Mouse (Mus musculus): ENCODE data around the gene Zfp36l1. TPM values are rescaled to one million over a fixed set of nuclear protein-coding genes. Genes with fewer than 3 reads are reported as not detected.

Gene Zfp36l1
- polyA plus RNA-seq, 1 experiment = 219 TPM

GRCm38 (mm10) chr12:80062410-80063401, 50.1 kb downstream of the Zfp36l1 start:
- no peaks in the 10 kb centered on the region for H3K27me3 ChIP-seq (replicated peaks)
- H3K9me3 ChIP-seq = no peaks in the 10 kb centered on the region
- TF ChIP-seq FLI1 (IDR thresholded peaks at IDR 0.05; ENCODE audit: low read length) (no peak), GATA1 (IDR thresholded peaks at IDR 0.05; ENCODE audit: borderline replicate concordance, low read length) (no peak)
- H3K4me1 ChIP-seq = peaks cover 58% of the 10 kb centered on the region
- no peak overlapping the region for H3K4me3 ChIP-seq (replicated peaks)
- no peaks in the 10 kb centered on the region for H3K36me3 ChIP-seq (replicated peaks; ENCODE audit: low read length)

DNA sequence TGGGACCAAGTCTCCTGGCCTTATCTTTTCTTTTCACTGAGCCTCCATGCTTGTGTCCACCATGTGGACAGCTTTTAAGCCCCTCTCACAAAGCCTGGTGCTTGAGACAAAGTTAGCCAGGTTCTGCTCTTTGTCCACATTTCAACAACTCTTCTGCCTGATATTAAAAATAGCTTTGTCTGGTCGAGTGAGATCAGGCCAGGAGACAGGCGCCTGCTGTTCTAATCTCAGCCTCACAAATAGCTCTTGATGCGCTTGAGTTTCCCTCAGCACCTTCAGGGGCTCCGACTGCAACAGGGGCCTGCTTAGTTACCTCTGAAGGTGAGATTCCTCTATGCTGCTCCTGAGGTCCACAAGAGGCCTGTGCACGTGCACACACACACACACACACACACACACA, 51.0 kb downstream of the Zfp36l1 start:
- Histone ChIP-seq H3K4me1 (peaks cover 60% of the 10 kb centered on the region), H3K36me3 (replicated peaks; ENCODE audit: low read length) (no peaks in the 10 kb centered on the region), H3K4me3 (replicated peaks) (no peak overlapping the region), H3K9me3 (no peaks in the 10 kb centered on the region), H3K27me3 (replicated peaks) (no peaks in the 10 kb centered on the region)
- TF ChIP-seq GATA1 (IDR thresholded peaks at IDR 0.05; ENCODE audit: borderline replicate concordance, low read length) = no peak
- no peak for TF ChIP-seq FLI1 (IDR thresholded peaks at IDR 0.05; ENCODE audit: low read length)

DNA sequence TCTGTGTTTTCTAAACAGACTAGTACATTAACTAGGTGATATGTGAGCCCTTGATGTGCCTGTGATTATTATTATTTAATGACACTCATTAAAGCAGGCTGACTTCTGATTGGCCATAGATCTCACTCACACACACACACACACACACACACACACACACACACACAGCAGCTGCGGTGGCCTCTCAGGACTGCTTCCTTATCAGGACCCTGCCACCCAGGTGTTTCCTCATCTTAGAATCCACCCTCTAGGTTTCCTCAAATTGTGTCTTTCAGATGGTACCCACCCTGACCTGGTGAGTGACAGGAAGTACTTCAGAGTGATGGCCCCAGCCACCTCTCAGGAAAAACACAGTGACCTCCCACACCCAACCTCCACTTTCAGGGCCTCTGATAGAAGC, 52.0 kb downstream of the Zfp36l1 start:
- no peak for TF ChIP-seq FLI1 (IDR thresholded peaks at IDR 0.05; ENCODE audit: low read length)
- no peak for TF ChIP-seq GATA1 (IDR thresholded peaks at IDR 0.05; ENCODE audit: borderline replicate concordance, low read length)
- peaks cover 69% of the 10 kb centered on the region for H3K4me1 ChIP-seq

DNA sequence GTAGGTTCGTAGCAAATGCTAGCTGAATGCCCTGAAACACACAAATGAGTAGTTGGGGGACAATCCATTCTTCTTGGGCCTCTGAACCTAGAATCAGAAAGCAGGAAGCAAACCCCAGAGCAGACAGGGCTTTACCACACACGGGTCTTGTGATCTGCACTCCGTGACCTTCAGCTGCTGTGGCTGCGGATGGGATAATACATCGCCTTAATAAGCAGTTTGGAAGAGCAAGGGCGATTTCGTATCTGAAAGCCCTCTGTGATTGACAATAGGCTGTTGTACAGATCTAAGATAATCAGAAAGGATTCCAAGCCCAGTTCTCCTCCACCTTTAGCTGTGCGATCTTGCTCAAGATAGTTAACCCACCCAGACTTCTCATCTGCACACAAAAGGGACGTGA, 52.5 kb downstream of the Zfp36l1 start:
- H3K4me1 ChIP-seq = peaks cover 69% of the 10 kb centered on the region
- no peak overlapping the region for H3K4me3 ChIP-seq (replicated peaks)
- H3K27me3 ChIP-seq (replicated peaks) = no peaks in the 10 kb centered on the region
- H3K9me3 ChIP-seq = no peaks in the 10 kb centered on the region
- H3K36me3 ChIP-seq (replicated peaks; ENCODE audit: low read length) = no peaks in the 10 kb centered on the region
- TF ChIP-seq GATA1 (IDR thresholded peaks at IDR 0.05; ENCODE audit: borderline replicate concordance, low read length) (no peak), FLI1 (IDR thresholded peaks at IDR 0.05; ENCODE audit: low read length) (no peak)

More for the DNA sequence above, 52.0 kb downstream of the Zfp36l1 start:
- no peaks in the 10 kb centered on the region for H3K27me3 ChIP-seq (replicated peaks)
- H3K9me3 ChIP-seq = no peaks in the 10 kb centered on the region
- H3K36me3 ChIP-seq (replicated peaks; ENCODE audit: low read length) = no peaks in the 10 kb centered on the region
- no peak overlapping the region for H3K4me3 ChIP-seq (replicated peaks)

- Histone ChIP-seq H3K4me3 (replicated peaks) (no peak overlapping the region), H3K36me3 (replicated peaks; ENCODE audit: low read length) (no peaks in the 10 kb centered on the region), H3K27me3 (replicated peaks) (no peaks in the 10 kb centered on the region), H3K4me1 (peaks cover 69% of the 10 kb centered on the region), H3K9me3 (no peaks in the 10 kb centered on the region)
- TF ChIP-seq GATA1 (IDR thresholded peaks at IDR 0.05; ENCODE audit: borderline replicate concordance, low read length) (no peak), FLI1 (IDR thresholded peaks at IDR 0.05; ENCODE audit: low read length) (no peak)
Measured at GRCm38 (mm10) chr12:80059773-80060328, 53.0 kb downstream of the Zfp36l1 start.

Other genes with a start within 250 kb of the Zfp36l1 start
- gene Actn1, start 147.4 kb upstream of the Zfp36l1 start, polyA plus RNA-seq (2012; ENCODE audit: insufficient read depth, low replicate concordance) = 408 and 519 TPM in 2 replicates

Measured in megakaryocyte, embryonic 14.5 days (primary cell).